Mouse (Mus musculus) MEL (cell line): ENCODE results near the gene Ddx5. TPM values are rescaled to one million over a fixed set of nuclear protein-coding genes. Genes with fewer than 3 reads are reported as not detected.

Source experiments
- DNase-seq: peaks from one replicate; pipeline ENCODE4 v3.0.0; 2011; ENCODE audit warnings: low read depth, low spot score
- H3K27ac ChIP-seq: 2 replicates; pipeline ENCODE4 v1.5.1; 2012; ENCODE audit warnings: low read depth, mild to moderate bottlenecking, control low read depth, low read length, moderate library complexity; ENCODE audit not compliant: control insufficient read depth
- H3K27me3 ChIP-seq, 2 experiments: fragments of 150-350 bp in 1 of 2; sonication (generic) in 1 of 2; 2 replicates each; pipeline ENCODE4 v1.6.1; 2012; ENCODE audit warnings: low read length in 2 of 2, mild to moderate bottlenecking in 2 of 2, improper control_type of control experiment in 1 of 2, moderate library complexity in 1 of 2; ENCODE audit not compliant: insufficient read depth in 2 of 2, control insufficient read depth in 1 of 2
- H3K36me3 ChIP-seq, 2 experiments: 2 replicates each; pipeline ENCODE4 v1.6.1; 2012 to 2014; ENCODE audit warnings: low read length in 2 of 2, improper control_type of control experiment in 1 of 2, inconsistent platforms in 1 of 2, mild to moderate bottlenecking in 1 of 2; ENCODE audit not compliant: insufficient read depth in 2 of 2, control insufficient read depth in 1 of 2
- H3K4me1 ChIP-seq, 2 experiments: fragments of 150-350 bp in 1 of 2; sonication (generic) in 1 of 2; 2 replicates each; pipeline ENCODE4 v1.6.1; 2012; ENCODE audit warnings: low read length in 2 of 2, improper control_type of control experiment in 1 of 2, mild to moderate bottlenecking in 1 of 2; ENCODE audit not compliant: insufficient read depth in 2 of 2, control insufficient read depth in 1 of 2
- H3K4me3 ChIP-seq, 2 experiments: fragments of 150-350 bp in 1 of 2; sonication (generic) in 1 of 2; 2 replicates each; pipeline ENCODE4 v1.5.1; 2012; ENCODE audit warnings: low read depth in 2 of 2, low read length in 2 of 2, mild to moderate bottlenecking in 2 of 2, moderate library complexity in 2 of 2, control low read depth in 1 of 2, improper control_type of control experiment in 1 of 2; ENCODE audit not compliant: control insufficient read depth in 1 of 2, insufficient read depth in 1 of 2
- H3K79me2 ChIP-seq: 2 replicates; pipeline ENCODE4 v1.6.1; 2012; ENCODE audit warnings: mild to moderate bottlenecking, low read length, moderate library complexity; ENCODE audit not compliant: control insufficient read depth, poor library complexity, insufficient read depth
- H3K9ac ChIP-seq: 2 replicates; pipeline ENCODE4 v1.6.1; 2012; ENCODE audit warnings: low read depth, mild to moderate bottlenecking, control low read depth, low read length, moderate library complexity; ENCODE audit not compliant: control insufficient read depth, poor library complexity, severe bottlenecking
- H3K9me3 ChIP-seq: fragments of 150-350 bp; sonication (generic); replicated peaks from 2 replicates; pipeline ENCODE4 v1.6.1; 2012; ENCODE audit warnings: mild to moderate bottlenecking, low read length, improper control_type of control experiment, moderate library complexity; ENCODE audit not compliant: insufficient read depth
- BHLHE40 ChIP-seq: IDR thresholded peaks from 2 replicates; pipeline ENCODE4 v1.6.1; 2012; ENCODE audit warnings: low read depth, mild to moderate bottlenecking, inconsistent platforms, low read length, improper control_type of control experiment, borderline replicate concordance
- CHD2 ChIP-seq: IDR thresholded peaks from 2 replicates; pipeline ENCODE4 v1.6.1; 2011; ENCODE audit warnings: low read length, improper control_type of control experiment
- CTCF ChIP-seq, 3 experiments: IDR thresholded peaks in 2 of 3; conservative IDR thresholded peaks in 1 of 3; 2 replicates each; pipeline ENCODE4 v1.5.1; 2011 to 2012; ENCODE audit warnings: low read length in 3 of 3, low read depth in 2 of 3, mild to moderate bottlenecking in 2 of 3, improper control_type of control experiment in 1 of 3, inconsistent platforms in 1 of 3, mixed read lengths in 1 of 3, moderate library complexity in 1 of 3; ENCODE audit not compliant: control insufficient read depth in 1 of 3, insufficient read depth in 1 of 3, poor library complexity in 1 of 3, severe bottlenecking in 1 of 3
- E2F4 ChIP-seq: IDR thresholded peaks from 2 replicates; pipeline ENCODE4 v1.6.1; 2011; ENCODE audit warnings: low read depth, low read length, improper control_type of control experiment, borderline replicate concordance
- ELF1 ChIP-seq: IDR thresholded peaks from 2 replicates; pipeline ENCODE4 v1.6.1; 2014; ENCODE audit warnings: low read depth, mild to moderate bottlenecking, inconsistent platforms, low read length, improper control_type of control experiment, moderate library complexity
- EP300 ChIP-seq, 2 experiments: IDR thresholded peaks; 2 replicates each; pipeline ENCODE4 v1.6.1; 2011; ENCODE audit warnings: improper control_type of control experiment in 2 of 2, low read length in 2 of 2, low read depth in 1 of 2, mild to moderate bottlenecking in 1 of 2
- ETS1 ChIP-seq: IDR thresholded peaks from 2 replicates; pipeline ENCODE4 v1.6.1; 2012; ENCODE audit warnings: low read depth, mild to moderate bottlenecking, inconsistent platforms, low read length, improper control_type of control experiment, moderate library complexity
- GABPA ChIP-seq: IDR thresholded peaks from 2 replicates; pipeline ENCODE4 v1.6.1; 2012; ENCODE audit warnings: low read depth, mild to moderate bottlenecking, inconsistent platforms, low read length, improper control_type of control experiment, moderate library complexity
- HCFC1 ChIP-seq: IDR thresholded peaks from 2 replicates; pipeline ENCODE4 v1.6.1; 2012; ENCODE audit warnings: low read depth, mild to moderate bottlenecking, inconsistent platforms, low read length, improper control_type of control experiment, moderate library complexity
- JUND ChIP-seq: IDR thresholded peaks from 2 replicates; pipeline ENCODE4 v1.6.1; 2011; ENCODE audit warnings: low read depth, mild to moderate bottlenecking, improper control_type of control experiment, low read length
- KAT2A ChIP-seq: conservative IDR thresholded peaks from 2 replicates; pipeline ENCODE4 v1.6.1; 2012; ENCODE audit warnings: low read depth, low read length, improper control_type of control experiment, inconsistent platforms
- MAFK ChIP-seq: IDR thresholded peaks from 2 replicates; pipeline ENCODE4 v1.6.1; 2011; ENCODE audit warnings: low read depth, mild to moderate bottlenecking, low read length, improper control_type of control experiment, borderline replicate concordance
- MAX ChIP-seq: IDR thresholded peaks from 2 replicates; pipeline ENCODE4 v1.6.1; 2011; ENCODE audit warnings: low read length, improper control_type of control experiment
- MAZ ChIP-seq: IDR thresholded peaks from 2 replicates; pipeline ENCODE4 v1.6.1; 2012; ENCODE audit warnings: low read depth, mild to moderate bottlenecking, inconsistent platforms, low read length, improper control_type of control experiment
- MEF2A ChIP-seq: IDR thresholded peaks from 2 replicates; pipeline ENCODE4 v1.6.1; 2014; ENCODE audit warnings: low read depth, mild to moderate bottlenecking, inconsistent platforms, low read length, improper control_type of control experiment; ENCODE audit not compliant: poor library complexity, insufficient replicate concordance, severe bottlenecking; ENCODE audit errors: extremely low read depth
- MXI1 ChIP-seq: IDR thresholded peaks from 2 replicates; pipeline ENCODE4 v1.6.1; 2011; ENCODE audit warnings: mild to moderate bottlenecking, low read depth, low read length, improper control_type of control experiment
- MYB ChIP-seq: IDR thresholded peaks from 2 replicates; pipeline ENCODE4 v1.6.1; 2011; ENCODE audit warnings: mild to moderate bottlenecking, low read depth, low read length, improper control_type of control experiment
- MYC ChIP-seq: IDR thresholded peaks from 2 replicates; pipeline ENCODE4 v1.6.1; 2011; ENCODE audit warnings: low read depth, mild to moderate bottlenecking, low read length, improper control_type of control experiment, moderate library complexity
- NELFE ChIP-seq: IDR thresholded peaks from 2 replicates; pipeline ENCODE4 v1.6.1; 2011; ENCODE audit warnings: low read depth, low read length, improper control_type of control experiment
- POLR2A ChIP-seq, 2 experiments: IDR thresholded peaks; 2 replicates each; pipeline ENCODE4 v1.6.1; 2011 to 2012; ENCODE audit warnings: low read length in 2 of 2, mild to moderate bottlenecking in 2 of 2, control low read depth in 1 of 2, improper control_type of control experiment in 1 of 2, low read depth in 1 of 2, moderate library complexity in 1 of 2; ENCODE audit not compliant: control insufficient read depth in 1 of 2, insufficient read depth in 1 of 2, poor library complexity in 1 of 2
- POLR2AphosphoS2 ChIP-seq: IDR thresholded peaks from 2 replicates; pipeline ENCODE4 v1.6.1; 2011; ENCODE audit warnings: low read length, improper control_type of control experiment
- POLR2AphosphoS5 ChIP-seq: IDR thresholded peaks from 2 replicates; pipeline ENCODE4 v1.6.1; 2012; ENCODE audit warnings: low read depth, borderline replicate concordance, mild to moderate bottlenecking, inconsistent platforms, low read length, moderate library complexity, mixed read lengths
- RAD21 ChIP-seq: IDR thresholded peaks from 2 replicates; pipeline ENCODE4 v1.6.1; 2011; ENCODE audit warnings: mild to moderate bottlenecking, low read depth, low read length, improper control_type of control experiment
- SIN3A ChIP-seq: IDR thresholded peaks from 2 replicates; pipeline ENCODE4 v1.6.1; 2012; ENCODE audit warnings: low read length, improper control_type of control experiment, inconsistent platforms
- SMC3 ChIP-seq: IDR thresholded peaks from 2 replicates; pipeline ENCODE4 v1.6.1; 2011; ENCODE audit warnings: low read depth, low read length, improper control_type of control experiment
- TAL1 ChIP-seq: IDR thresholded peaks from 2 replicates; pipeline ENCODE4 v1.6.1; 2012; ENCODE audit warnings: mild to moderate bottlenecking, inconsistent platforms, low read length, moderate library complexity, mixed read lengths
- TBP ChIP-seq: IDR thresholded peaks from 2 replicates; pipeline ENCODE4 v1.8.0; 2011; ENCODE audit warnings: low read depth, low read length, improper control_type of control experiment
- TCF12 ChIP-seq: IDR thresholded peaks from 2 replicates; pipeline ENCODE4 v1.6.1; 2014; ENCODE audit warnings: low read depth, mild to moderate bottlenecking, inconsistent platforms, low read length, improper control_type of control experiment, moderate library complexity
- UBTF ChIP-seq: IDR thresholded peaks from 2 replicates; pipeline ENCODE4 v1.6.1; 2012; ENCODE audit warnings: low read depth, mild to moderate bottlenecking, inconsistent platforms, low read length, improper control_type of control experiment, moderate library complexity, borderline replicate concordance; ENCODE audit not compliant: insufficient read depth
- USF1 ChIP-seq: IDR thresholded peaks from 2 replicates; pipeline ENCODE4 v1.6.1; 2014; ENCODE audit warnings: low read depth, mild to moderate bottlenecking, inconsistent platforms, low read length, improper control_type of control experiment, moderate library complexity
- USF2 ChIP-seq, 2 experiments: IDR thresholded peaks; 2 replicates each; pipeline ENCODE4 v1.6.1; 2011 to 2012; ENCODE audit warnings: improper control_type of control experiment in 2 of 2, low read length in 2 of 2, borderline replicate concordance in 1 of 2, inconsistent platforms in 1 of 2, low read depth in 1 of 2, mild to moderate bottlenecking in 1 of 2; ENCODE audit not compliant: insufficient read depth in 1 of 2
- ZC3H11A ChIP-seq: IDR thresholded peaks from 2 replicates; pipeline ENCODE4 v1.6.1; 2012; ENCODE audit warnings: low read depth, mild to moderate bottlenecking, inconsistent platforms, low read length, improper control_type of control experiment
- ZKSCAN1 ChIP-seq: IDR thresholded peaks from 2 replicates; pipeline ENCODE4 v1.6.1; 2012; ENCODE audit warnings: low read depth, mild to moderate bottlenecking, inconsistent platforms, low read length, improper control_type of control experiment, moderate library complexity
- ZMIZ1 ChIP-seq: IDR thresholded peaks from 2 replicates; pipeline ENCODE4 v1.6.1; 2012; ENCODE audit warnings: low read depth, mild to moderate bottlenecking, inconsistent platforms, low read length, improper control_type of control experiment, moderate library complexity
- ZNF384 ChIP-seq: IDR thresholded peaks from 2 replicates; pipeline ENCODE4 v1.6.1; 2012; ENCODE audit warnings: low read depth, mild to moderate bottlenecking, inconsistent platforms, low read length, improper control_type of control experiment
- polyA plus RNA-seq, 2 experiments: library from polyadenylated mRNA; stranded (reverse) in 1 of 2; unstranded in 1 of 2; fragments of >175 nt in 1 of 2; fragments of >200 nt in 1 of 2; gene quantifications; 2 replicates each; pipeline versions ENCODE4 v1.2.1 to v1.2.4; 2012; ENCODE audit warnings: low replicate concordance in 2 of 2, low read depth in 1 of 2; ENCODE audit not compliant: insufficient read length in 2 of 2, insufficient read depth in 1 of 2, missing spikeins in 1 of 2
- total RNA-seq: library from RNA; depleted of rRNA; stranded (reverse); fragments of 300-350 nt; gene quantifications from 2 replicates; pipeline ENCODE4 v1.2.3, GENCODE M21; 2012

Ddx5 gene
- total and polyA plus RNA-seq, 3 experiments = 338 to 3,269 (median 748) TPM

GRCm38 (mm10) chr11:106751039-106752018, 37.7 kb downstream of the Ddx5 start, which contains the start of gene Milr1:
Gene Milr1, plus strand, starts transcription at chr11:106751226.
- DNase-seq = peak; percentile 63
- H3K27ac ChIP-seq = no peak within 1 kb of the TSS
- H3K36me3 ChIP-seq = peaks cover 0 to 19% of the 10 kb centered on the region in 2 experiments; a peak in 2 of 4 replicates
- no peaks in the 10 kb centered on the region for H3K27me3 ChIP-seq
- peak within 1 kb of the TSS; percentile 33 for H3K9ac ChIP-seq
- peaks cover 0 to 24% of the 10 kb centered on the region in 2 experiments; a peak in 2 of 4 replicates for H3K4me1 ChIP-seq
- no peaks in the 10 kb centered on the region for H3K79me2 ChIP-seq
- H3K9me3 ChIP-seq = no peaks in the 10 kb centered on the region
- H3K4me3 ChIP-seq = peak within 1 kb of the TSS; percentile 26 to 35
- TF ChIP-seq TBP (no peak), GABPA (no peak), MYB (peak; percentile 77), RAD21 (no peak), ETS1 (peak; percentile 95), MAFK (0 out of 2 replicates have a peak, but pooled peaks have one; percentile 44), POLR2A (IDR thresholded peaks at IDR 0.05; ENCODE audit: control insufficient read depth in 1 of 2, insufficient read depth in 1 of 2, low read depth in 1 of 2, low read length in 2 of 2, poor library complexity in 1 of 2) (no peak), MAZ (no peak), KAT2A (no peak), JUND (no peak), SMC3 (no peak), UBTF (no peak), BHLHE40 (peak; percentile 43; the same call in 1 of the 2 replicates), USF1 (no peak), MYC (no peak; the same call in 1 of the 2 replicates), EP300 (IDR thresholded peaks at IDR 0.05; ENCODE audit: low read depth in 1 of 2, low read length in 2 of 2) (peak; percentile 80 to 81), ZKSCAN1 (no peak), MAX (no peak), ZC3H11A (no peak), NELFE (no peak), USF2 (IDR thresholded peaks at IDR 0.05; ENCODE audit: borderline replicate concordance in 1 of 2, insufficient read depth in 1 of 2, low read depth in 1 of 2, low read length in 2 of 2) (no peak), POLR2AphosphoS2 (no peak), CTCF (IDR thresholded peaks at IDR 0.05 in 2 of 3, conservative IDR thresholded peaks at IDR 0.05 in 1 of 3; ENCODE audit: control insufficient read depth in 1 of 3, insufficient read depth in 1 of 3, low read depth in 2 of 3, low read length in 3 of 3, poor library complexity in 1 of 3, severe bottlenecking in 1 of 3) (no peak), ZNF384 (peak; percentile 87), TCF12 (peak; percentile 86), ZMIZ1 (no peak), E2F4 (no peak), MXI1 (peak; percentile 44; the same call in 1 of the 2 replicates), CHD2 (no peak), SIN3A (peak; percentile 62; the same call in 1 of the 2 replicates), POLR2AphosphoS5 (no peak), HCFC1 (no peak), ELF1 (no peak), MEF2A (no peak), TAL1 (no peak)
